Mouse (Mus musculus) heart, adult 2 months (tissue): ENCODE data around the gene Gm14137. TPM values are rescaled to one million over a fixed set of nuclear protein-coding genes. Genes with fewer than 3 reads are reported as not detected.

Experiments
- DNase-seq, 2 experiments: peaks; one replicate each; pipeline ENCODE4 v3.0.0; 2021
- H3K27ac ChIP-seq: fragments of 200-600 bp; 2 replicates; pipeline ENCODE4 v1.8.1; 2022
- H3K27me3 ChIP-seq: fragments of 200-500 bp; 2 replicates; pipeline ENCODE4 v1.6.1; 2012; ENCODE audit warnings: mild to moderate bottlenecking, low read length, inconsistent platforms, mixed read lengths; ENCODE audit not compliant: control insufficient read depth, insufficient read depth
- H3K36me3 ChIP-seq: fragments of 200-500 bp; 2 replicates; pipeline ENCODE4 v1.6.1; 2012; ENCODE audit warnings: low read length, inconsistent platforms; ENCODE audit not compliant: control insufficient read depth, insufficient read depth
- H3K4me1 ChIP-seq: fragments of 200-500 bp; 2 replicates; pipeline ENCODE4 v1.6.1; 2011; ENCODE audit warnings: low read length; ENCODE audit not compliant: control insufficient read depth, insufficient read depth
- H3K4me3 ChIP-seq: fragments of 200-600 bp; 2 replicates; pipeline ENCODE4 v1.8.1; 2022
- H3K79me2 ChIP-seq: fragments of 200-500 bp; replicated peaks from 2 replicates; pipeline ENCODE4 v1.6.1; 2012; ENCODE audit warnings: mild to moderate bottlenecking, inconsistent platforms, low read length, moderate library complexity, mixed read lengths; ENCODE audit not compliant: control insufficient read depth, insufficient read depth
- H3K9ac ChIP-seq: fragments of 200-500 bp; 2 replicates; pipeline ENCODE4 v1.6.1; 2012; ENCODE audit warnings: low read depth, mild to moderate bottlenecking, control low read depth, inconsistent platforms, low read length, mixed read lengths
- CTCF ChIP-seq: fragments of 200-600 bp; IDR thresholded peaks from 2 replicates; pipeline ENCODE4 v1.8.1; 2022; ENCODE audit warnings: antibody characterized with exemption, mild to moderate bottlenecking, moderate library complexity
- EP300 ChIP-seq: fragments of 200-500 bp; IDR thresholded peaks from 2 replicates; pipeline ENCODE4 v1.6.1; 2011; ENCODE audit warnings: low read depth, low read length, control low read depth; ENCODE audit not compliant: insufficient read depth
- POLR2A ChIP-seq: fragments of 200-500 bp; IDR thresholded peaks from 2 replicates; pipeline ENCODE4 v1.6.1; 2011; ENCODE audit warnings: mild to moderate bottlenecking, low read depth, low read length, control low read depth; ENCODE audit not compliant: insufficient read depth
- WGBS: fragments of 180-500 bp; shearing (Covaris S2); methylation state at CpG from one replicate; pipeline ENCODE4 v1.1.7; 2018; 5-methylcytosine and 5-hydroxymethylcytosine counted together
- intact Hi-C: fragments of 180-260 bp; cut with DNase I; formaldehyde crosslinking; loops from one replicate; pipeline ENCODE4 v1.15.1; 2025
- polyA plus RNA-seq: library from polyadenylated mRNA; depleted of rRNA; stranded (reverse); fragments of >200 nt; gene quantifications from 2 replicates; pipeline ENCODE4 v1.2.3, GENCODE M21; 2012
- total RNA-seq, 2 experiments: library from RNA; stranded (reverse); gene quantifications; 2 replicates each; pipeline ENCODE4 v1.2.3; 2021

Gene Gm14137
- total and polyA plus RNA-seq, 3 experiments: 0.04 TPM; not detected in 2

DNA sequence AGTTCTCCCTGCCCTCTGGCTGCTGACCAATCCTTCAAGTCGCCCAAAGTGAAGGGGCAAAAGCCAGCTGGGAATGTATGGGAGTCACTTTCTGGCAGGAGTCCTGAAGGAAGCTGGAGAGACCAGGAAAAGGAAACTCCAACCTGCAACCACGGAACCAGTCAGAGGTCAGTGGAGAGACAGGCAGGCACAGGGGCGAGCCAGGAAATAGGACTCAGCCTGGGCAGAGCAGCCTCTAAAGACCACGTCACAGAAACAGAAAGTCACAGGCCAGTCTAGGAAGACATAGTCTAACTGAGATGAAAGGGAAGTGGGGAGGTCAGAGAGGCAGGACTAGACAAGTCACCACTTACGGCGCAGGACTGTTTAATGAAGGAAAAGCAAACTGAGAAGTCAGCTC lies 1.3 kb downstream of the Gm14137 start:
- intact Hi-C loops: no loop called here
- Histone ChIP-seq H3K27ac (no peak overlapping the region), H3K36me3 (no peaks in the 10 kb centered on the region), H3K79me2 (no peaks in the 10 kb centered on the region), H3K4me1 (peaks cover 1% of the 10 kb centered on the region), H3K4me3 (no peak overlapping the region), H3K27me3 (no peaks in the 10 kb centered on the region), H3K9ac (no peak overlapping the region)
- WGBS: 46% methylated on average over 6 of the region's 6 CpGs
- TF ChIP-seq CTCF (no peak), POLR2A (no peak), EP300 (no peak)
- DNase-seq: no peak

DNA sequence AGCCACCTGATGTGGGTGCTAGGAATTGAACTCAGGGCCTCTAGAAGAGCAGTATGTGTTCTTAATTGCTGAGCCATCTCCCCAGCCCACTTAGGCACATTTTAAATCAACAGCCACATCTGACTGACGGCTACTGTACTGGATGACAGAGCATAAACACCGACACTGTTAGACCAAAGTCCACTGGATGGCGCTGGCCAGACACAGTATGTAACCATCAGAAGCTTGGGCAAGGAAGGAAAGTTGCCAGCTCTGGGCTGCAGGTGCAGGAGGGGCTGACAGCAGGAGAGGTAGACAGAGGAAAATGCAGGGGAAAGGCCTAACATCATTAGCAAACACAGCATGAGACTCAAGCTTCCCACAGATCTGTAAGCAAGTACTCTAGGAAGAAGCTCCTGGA lies 2.5 kb downstream of the Gm14137 start:
- DNase-seq: no peak
- Histone ChIP-seq H3K27ac (no peak overlapping the region), H3K36me3 (no peaks in the 10 kb centered on the region), H3K27me3 (no peaks in the 10 kb centered on the region), H3K4me3 (no peak overlapping the region), H3K9ac (no peak overlapping the region), H3K4me1 (peaks cover 1% of the 10 kb centered on the region), H3K79me2 (no peaks in the 10 kb centered on the region)
- intact Hi-C loops: no loop called here
- 78% methylated on average over 3 of the region's 3 CpGs for WGBS
- TF ChIP-seq POLR2A (no peak), CTCF (no peak)

DNA sequence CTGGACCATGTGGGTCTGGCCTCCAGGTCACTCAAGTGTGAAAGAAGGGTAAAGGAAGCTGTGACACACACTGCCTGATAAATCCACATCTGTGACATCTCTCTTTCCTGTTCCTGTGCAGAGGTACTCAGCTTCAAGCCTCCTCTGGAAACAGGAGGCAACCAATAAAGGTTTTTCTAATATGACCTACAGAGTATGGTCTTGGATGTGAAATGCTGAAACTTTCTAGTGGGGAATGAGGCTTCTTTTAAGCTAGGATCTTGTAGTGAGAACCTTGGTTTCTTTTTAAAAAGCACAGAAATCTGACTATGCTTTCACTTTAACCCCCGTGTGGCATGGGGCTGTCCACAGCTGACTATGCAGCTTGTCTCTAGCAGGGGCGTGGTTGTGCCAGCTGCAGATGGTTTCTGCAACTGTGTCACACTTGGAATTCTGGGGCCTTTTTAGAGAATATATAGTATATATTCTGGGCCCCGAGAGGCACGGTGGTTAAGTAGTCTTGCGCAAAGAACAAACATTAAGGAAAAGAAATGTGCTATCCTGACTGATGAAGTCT lies 3.2 kb downstream of the Gm14137 start:
- Histone ChIP-seq H3K79me2 (no peaks in the 10 kb centered on the region), H3K4me1 (peaks cover 1% of the 10 kb centered on the region), H3K4me3 (no peak overlapping the region), H3K9ac (no peak overlapping the region), H3K27me3 (no peaks in the 10 kb centered on the region), H3K27ac (no peak overlapping the region), H3K36me3 (no peaks in the 10 kb centered on the region)
- no peak for TF ChIP-seq CTCF
- TF ChIP-seq POLR2A: no peak
- TF ChIP-seq EP300: no peak
- DNase-seq: no peak
- 87% methylated on average over 5 of the region's 5 CpGs for WGBS
- intact Hi-C loops: no loop called here

DNA sequence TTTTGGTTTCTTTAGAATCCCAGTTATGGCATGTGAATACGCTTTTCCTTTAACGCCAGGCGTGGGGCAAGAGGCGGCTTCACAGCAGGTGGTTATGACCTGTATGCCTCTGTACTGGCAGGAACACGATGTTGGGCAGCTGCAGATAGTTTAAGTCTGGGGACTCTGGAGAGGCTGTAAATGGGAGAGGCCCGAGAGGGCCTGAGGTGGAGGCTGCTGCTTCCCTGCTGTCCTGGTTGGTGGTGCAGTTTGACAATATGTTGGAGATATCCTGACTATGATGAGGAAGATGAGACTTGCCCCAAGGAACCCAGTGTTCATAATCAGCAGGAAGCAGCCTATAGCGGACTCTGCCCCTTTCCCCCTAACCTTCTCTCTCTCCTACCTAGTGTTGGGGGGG lies 8.6 kb downstream of the Gm14137 start:
- H3K4me1 ChIP-seq: no peaks in the 10 kb centered on the region
- H3K4me3 ChIP-seq: no peak overlapping the region
- H3K36me3 ChIP-seq: no peaks in the 10 kb centered on the region
- H3K27ac ChIP-seq: no peak overlapping the region
- DNase-seq: no peak
- H3K9ac ChIP-seq: no peak overlapping the region
- 93% methylated on average over 7 of the region's 7 CpGs for WGBS
- TF ChIP-seq CTCF: no peak
- TF ChIP-seq EP300: no peak
- no peak for TF ChIP-seq POLR2A
- H3K27me3 ChIP-seq: no peaks in the 10 kb centered on the region
- intact Hi-C loops: loop anchor here (10.0 kb wide), 1 partner anchor 418 kb away; the partner anchor contains the start of gene Ccdc9b
- no peaks in the 10 kb centered on the region for H3K79me2 ChIP-seq

DNA sequence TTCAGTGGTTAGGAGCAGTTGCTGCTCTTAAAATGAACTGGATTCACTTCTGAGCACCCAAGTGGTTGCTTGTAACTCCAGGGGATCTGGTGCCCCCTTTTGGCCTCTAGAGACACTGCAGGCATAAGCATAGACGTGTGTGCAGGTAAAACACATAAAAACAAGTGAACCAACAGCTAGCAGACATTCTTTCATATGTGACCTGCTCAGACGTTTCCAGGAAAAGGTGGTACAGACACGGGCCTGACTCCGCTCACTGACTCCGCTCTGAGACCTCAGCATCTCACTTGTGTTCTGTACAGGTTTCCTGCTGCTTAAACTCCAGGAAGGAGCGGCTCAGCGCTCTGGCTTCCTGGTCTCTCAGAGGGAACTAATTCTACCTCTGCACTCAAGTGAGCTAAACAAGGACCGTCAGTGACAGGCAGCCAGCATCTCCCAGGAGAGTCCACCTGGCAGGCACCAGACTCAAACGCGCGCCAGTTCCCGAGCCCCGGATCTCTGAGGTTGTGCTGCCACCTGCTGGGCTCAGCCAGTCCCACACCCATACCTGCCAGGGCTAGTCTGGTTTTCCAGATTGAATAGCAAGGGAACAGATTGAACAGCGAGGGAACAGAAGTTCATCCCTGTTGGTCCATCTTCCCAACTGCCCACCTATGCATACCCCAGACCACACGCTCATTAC lies 14.9 kb downstream of the Gm14137 start:
- intact Hi-C loops: loop anchor here (2.0 to 10.0 kb wide), 5 partner anchors 22 to 424 kb away; partner anchors contain the start of genes Ccdc9b, Gchfr and Rad51
- 3% methylated on average over 15 of the region's 15 CpGs for WGBS

DNA sequence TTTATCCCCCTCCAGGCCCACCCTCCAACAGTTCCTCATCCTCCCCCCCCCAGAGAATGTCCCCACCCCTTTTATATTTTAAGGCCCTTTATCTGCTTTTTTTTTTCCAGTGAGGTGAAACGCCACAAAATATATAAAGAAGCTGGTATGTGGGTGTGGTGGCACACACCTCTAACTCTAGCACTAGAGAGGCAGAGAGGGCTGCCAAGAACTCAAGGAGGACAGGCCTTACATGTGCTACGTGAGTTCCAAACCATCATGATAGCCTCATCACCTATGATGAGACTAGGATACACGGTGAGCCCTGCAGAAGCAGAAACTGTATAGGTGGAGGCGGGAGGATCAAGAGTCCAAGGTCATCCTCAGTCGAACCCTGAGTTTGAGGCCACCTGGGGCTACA lies 16.7 kb downstream of the Gm14137 start:
- DNase-seq: no peak
- Histone ChIP-seq H3K27me3 (no peaks in the 10 kb centered on the region), H3K79me2 (no peaks in the 10 kb centered on the region), H3K36me3 (no peaks in the 10 kb centered on the region), H3K4me1 (peaks cover 1% of the 10 kb centered on the region; the same call in 1 of the 2 replicates), H3K27ac (no peak overlapping the region), H3K4me3 (no peak overlapping the region), H3K9ac (no peak overlapping the region)
- intact Hi-C loops: no loop called here
- no peak for TF ChIP-seq POLR2A
- TF ChIP-seq EP300: no peak
- TF ChIP-seq CTCF: no peak
- WGBS: 72% methylated on average over 5 of the region's 5 CpGs

More for the DNA sequence above, 14.9 kb downstream of the Gm14137 start:
- H3K36me3 ChIP-seq: no peaks in the 10 kb centered on the region
- peak; percentile 85 to 92 for DNase-seq
- TF ChIP-seq POLR2A (no peak), EP300 (peak; percentile 67; the same call in 1 of the 2 replicates), CTCF (peak; percentile 66)
- H3K9ac ChIP-seq: no peak overlapping the region
- H3K4me3 ChIP-seq: peak overlapping the region; percentile 26; the same call in 1 of the 2 replicates
- H3K79me2 ChIP-seq: no peaks in the 10 kb centered on the region
- H3K27ac ChIP-seq: no peak overlapping the region
- H3K4me1 ChIP-seq: peaks cover 1% of the 10 kb centered on the region; the same call in 1 of the 2 replicates
- no peaks in the 10 kb centered on the region for H3K27me3 ChIP-seq
